Mouse (Mus musculus) heart, adult 2 months (tissue): ENCODE measurements around the gene Ckap4.

Experiments
- CTCF ChIP-seq: fragments of 200-600 bp; IDR thresholded peaks from 2 replicates; pipeline ENCODE4 v1.8.1; 2022; ENCODE audit warnings: antibody characterized with exemption, mild to moderate bottlenecking, moderate library complexity
- EP300 ChIP-seq: fragments of 200-500 bp; IDR thresholded peaks from 2 replicates; pipeline ENCODE4 v1.6.1; 2011; ENCODE audit warnings: low read depth, low read length, control low read depth; ENCODE audit not compliant: insufficient read depth
- POLR2A ChIP-seq: fragments of 200-500 bp; IDR thresholded peaks from 2 replicates; pipeline ENCODE4 v1.6.1; 2011; ENCODE audit warnings: mild to moderate bottlenecking, low read depth, low read length, control low read depth; ENCODE audit not compliant: insufficient read depth

DNA sequence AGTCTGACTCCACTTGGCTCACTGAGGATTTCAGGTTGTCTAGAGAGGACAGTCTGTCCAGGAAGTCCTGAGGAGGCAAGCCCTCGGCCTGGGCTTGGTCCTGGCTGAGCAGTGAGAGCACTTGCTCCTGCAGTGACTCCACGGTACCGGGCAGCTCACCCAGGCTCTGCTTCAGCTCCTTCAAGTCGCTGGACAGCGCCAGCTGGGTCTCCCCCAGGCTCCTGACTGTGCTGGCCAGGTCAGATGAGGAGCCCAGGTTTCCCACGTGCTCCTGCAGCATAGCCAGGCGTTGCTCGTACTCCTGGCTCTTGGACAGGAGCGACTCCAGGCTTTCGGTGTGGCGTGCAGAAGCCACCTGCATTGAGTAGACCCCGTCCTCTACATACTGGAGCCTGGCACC, 6.2 kb downstream of the Ckap4 start:
- TF ChIP-seq CTCF (no peak), POLR2A (no peak), EP300 (no peak)
